Mouse (Mus musculus) left cerebral cortex, postnatal 4 days (tissue): Measurements from ENCODE around the gene Bicdl2. TPM values are rescaled to one million over a fixed set of nuclear protein-coding genes. Genes with fewer than 3 reads are reported as not detected.

ENCODE experiments used
- DNase-seq: peaks from one replicate; pipeline ENCODE4 v3.0.0-alpha.2; 2022
- intact Hi-C: fragments of 180-260 bp; cut with DNase I; formaldehyde crosslinking; loops from one replicate; pipeline ENCODE4 v1.15.1; 2025
- total RNA-seq, 2 experiments: library from RNA; stranded (reverse); gene quantifications; 2 replicates each; pipeline ENCODE4 v1.2.3; 2021

Bicdl2 gene
- total RNA-seq, 2 experiments from 2014 or later, result not detected

DNA sequence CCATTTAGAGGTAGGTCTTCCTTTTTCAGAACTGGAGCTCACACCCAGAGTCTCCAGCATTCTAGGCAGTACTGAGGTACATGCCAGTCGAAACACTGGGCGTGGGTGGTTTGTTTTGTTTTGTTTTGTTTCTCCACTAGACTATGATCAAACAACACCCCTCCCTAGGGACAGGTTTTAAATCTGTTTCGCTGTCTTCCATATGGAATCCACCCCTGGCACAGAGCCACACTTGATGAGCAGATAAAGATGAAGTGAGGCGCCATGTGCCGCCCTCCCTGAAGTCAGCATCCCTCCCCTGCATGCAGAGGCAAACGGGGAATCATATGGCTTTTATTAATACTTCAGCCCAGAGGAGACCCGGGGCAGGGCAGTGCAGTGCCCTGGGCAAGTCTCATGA lies 44.4 kb downstream of the Bicdl2 start:
- DNase-seq, result peak; percentile 49
- intact Hi-C loops, result no loop called here

DNA sequence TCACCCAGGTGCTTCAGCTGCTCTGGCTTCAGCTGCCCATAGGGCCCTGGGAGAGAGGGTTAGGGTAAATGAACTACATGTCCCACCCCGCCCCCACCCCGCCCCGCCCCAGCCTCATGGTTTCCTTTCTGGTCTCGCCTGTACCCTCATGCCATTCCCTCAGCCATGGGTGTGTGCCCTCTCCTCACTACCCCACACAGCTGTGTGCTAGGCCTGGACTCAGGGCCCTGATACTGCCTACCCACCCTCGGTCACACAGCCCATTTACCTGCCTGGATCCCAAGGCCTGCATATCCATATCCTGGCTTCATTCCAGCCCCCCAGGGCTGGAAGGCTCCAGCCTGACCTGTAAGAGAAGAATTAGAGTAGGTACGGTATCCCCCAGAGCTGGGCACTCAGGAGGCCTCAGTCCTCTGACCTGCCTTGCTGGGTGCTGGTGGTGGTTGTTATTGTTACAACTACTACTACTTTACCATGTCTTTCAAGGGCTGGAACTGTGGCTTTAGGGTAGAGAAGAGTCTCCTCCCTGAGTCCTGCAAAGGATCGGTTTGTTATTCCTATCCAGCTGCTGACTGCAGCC lies 45.3 kb downstream of the Bicdl2 start:
- DNase-seq, result no peak
- intact Hi-C loops, result no loop called here

DNA sequence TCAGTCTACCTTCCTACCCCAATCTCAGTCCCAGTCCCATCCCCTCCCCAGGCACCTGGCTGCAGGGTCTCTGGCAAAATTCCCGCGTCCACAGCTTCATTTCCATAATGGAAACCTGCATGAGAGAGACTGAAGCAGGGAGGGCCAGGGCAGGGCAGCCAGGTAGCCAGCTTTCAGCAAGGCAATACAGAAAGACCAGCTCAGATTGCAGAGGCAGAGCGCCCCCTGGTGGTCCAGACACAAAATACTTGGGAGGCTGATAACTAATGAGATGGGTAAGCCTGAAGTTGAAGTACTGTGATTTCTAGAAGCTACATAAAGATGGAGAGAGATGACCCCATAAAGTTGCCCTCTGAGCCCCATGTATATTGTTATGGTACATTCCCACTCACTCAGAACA lies 45.9 kb downstream of the Bicdl2 start:
- peak; percentile 82 for DNase-seq
- intact Hi-C loops, result no loop called here

DNA sequence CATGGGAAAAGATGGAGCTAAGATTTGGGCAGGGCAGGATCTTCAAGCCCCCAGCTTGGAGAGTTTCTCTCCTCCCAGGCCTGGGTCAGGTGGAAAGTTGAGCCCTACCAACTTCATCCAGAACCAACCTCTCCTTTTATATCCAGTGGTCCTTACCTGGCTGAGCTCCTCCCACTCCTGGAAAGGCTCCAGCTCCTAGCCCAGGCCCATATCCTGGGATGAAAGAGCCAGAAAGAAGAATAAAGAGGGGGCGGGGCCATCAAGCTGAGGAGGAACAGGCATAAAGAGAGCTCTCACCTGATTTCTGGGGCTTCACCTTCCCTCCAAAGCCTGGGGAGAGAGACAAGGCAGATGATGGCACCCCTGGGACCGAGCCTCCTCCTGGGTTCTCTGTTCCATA lies 56.7 kb downstream of the Bicdl2 start:
- DNase-seq, result no peak
- intact Hi-C loops, result no loop called here

Other genes with a start within 250 kb of the Bicdl2 start
- not detected for gene Vmn2r117, start 180.8 kb upstream of the Bicdl2 start, total RNA-seq
- gene Zfp213, start 96.3 kb upstream of the Bicdl2 start, total RNA-seq, result 1 to 10 TPM; 6.4 to 7.3 TPM
- 10 to 100 TPM; 42.1 to 42.4 TPM for gene Zfp13, start 61.0 kb upstream of the Bicdl2 start, total RNA-seq
- not detected for gene Zscan10, start 59.6 kb upstream of the Bicdl2 start, total RNA-seq
- 1 to 10 TPM; 1.5 TPM for gene Mmp25, start 15.2 kb upstream of the Bicdl2 start, total RNA-seq
- gene Hcfc1r1, start 13.1 kb downstream of the Bicdl2 start, total RNA-seq, result 100 to 1,000 TPM; 119 to 126 TPM
- 10 to 100 TPM; 14.3 to 16.2 TPM for gene Thoc6, start 13.4 kb downstream of the Bicdl2 start, total RNA-seq
- gene Tnfrsf12a, start 17.0 kb downstream of the Bicdl2 start, total RNA-seq, result 1 to 10 TPM; 1.3 to 1.9 TPM
- under 1 TPM in 1 of 2 experiments, not detected in 1; 0.24 TPM for gene Cldn6, start 18.7 kb downstream of the Bicdl2 start, total RNA-seq
- gene Cldn9, start 23.5 kb downstream of the Bicdl2 start, total RNA-seq, result under 1 TPM in 1 of 2 experiments, not detected in 1; 0.32 TPM
- gene 1520401A03Rik, start 62.3 kb downstream of the Bicdl2 start, total RNA-seq, result under 1 TPM in 1 of 2 experiments, not detected in 1; 0.32 TPM
- gene Pkmyt1, start 65.8 kb downstream of the Bicdl2 start, total RNA-seq, result 1 to 10 TPM; 8.1 to 8.4 TPM
- 10 to 100 TPM; 46.4 to 50.7 TPM for gene Paqr4, start 80.4 kb downstream of the Bicdl2 start, total RNA-seq
- gene Kremen2, start 85.3 kb downstream of the Bicdl2 start, total RNA-seq, result under 1 TPM; 0.46 to 0.87 TPM
- gene Flywch1, start 111.1 kb downstream of the Bicdl2 start, total RNA-seq, result 10 to 100 TPM; 87.6 to 92.3 TPM
- 10 to 100 TPM; 19.4 to 20.2 TPM for gene Flywch2, start 125.6 kb downstream of the Bicdl2 start, total RNA-seq
- gene Srrm2, start 130.0 kb downstream of the Bicdl2 start, total RNA-seq, result 100 to 1,000 TPM; 518 to 552 TPM
- gene Elob, start 168.6 kb downstream of the Bicdl2 start, total RNA-seq, result 100 to 1,000 TPM; 435 to 447 TPM
- under 1 TPM; 0.34 to 0.48 TPM for gene Prss33, start 175.6 kb downstream of the Bicdl2 start, total RNA-seq
- 1 to 10 TPM in 1 of 2 experiments, under 1 TPM in 1; 0.74 to 1.4 TPM for gene Prss32, start 183.3 kb downstream of the Bicdl2 start, total RNA-seq
- 1 to 10 TPM; 3.8 to 4.7 TPM for gene Prss41, start 183.7 kb downstream of the Bicdl2 start, total RNA-seq
- not detected for gene Prss21, start 207.6 kb downstream of the Bicdl2 start, total RNA-seq
- gene Dcpp1, start 220.4 kb downstream of the Bicdl2 start, total RNA-seq, result not detected
- gene Dcpp2, start 220.4 kb downstream of the Bicdl2 start, total RNA-seq, result not detected